Mouse (Mus musculus): ENCODE data around the gene Slc39a11.

- TF ChIP-seq POLR2A (IDR thresholded peaks at IDR 0.05; ENCODE audit: low read depth, low read length): no peak
- TF ChIP-seq EP300 (IDR thresholded peaks at IDR 0.05; ENCODE audit: low read length): no peak
- TF ChIP-seq NELFE (IDR thresholded peaks at IDR 0.05; ENCODE audit: low read depth, low read length): no peak
- no peak for TF ChIP-seq TBP (conservative IDR thresholded peaks at IDR 0.05; ENCODE audit: low read depth, low read length)
- no peak for TF ChIP-seq MAX (IDR thresholded peaks at IDR 0.05; ENCODE audit: low read length)
- no peak for TF ChIP-seq CTCF (conservative IDR thresholded peaks at IDR 0.05 in 1 of 2, IDR thresholded peaks at IDR 0.05 in 1 of 2; ENCODE audit: low read depth in 2 of 2, low read length in 2 of 2)
- no peak for TF ChIP-seq TCF12 (IDR thresholded peaks at IDR 0.05; ENCODE audit: low read depth, low read length)
- no peak for TF ChIP-seq PAX5 (IDR thresholded peaks at IDR 0.05; ENCODE audit: low read length)
- no peak for TF ChIP-seq JUND (conservative IDR thresholded peaks at IDR 0.05; ENCODE audit: low read depth, low read length)
- TF ChIP-seq NRF1 (IDR thresholded peaks at IDR 0.05; ENCODE audit: low read depth, low read length): no peak
- TF ChIP-seq POLR2AphosphoS2 (IDR thresholded peaks at IDR 0.05; ENCODE audit: low read depth, low read length): no peak
Measured at GRCm38 (mm10) chr11:113411798-113412197, 238.1 kb downstream of the Slc39a11 start.

Measured in CH12.LX (cell line).